Mouse (Mus musculus) gastrocnemius, postnatal 36 days (tissue): ENCODE data around the gene Ppp4c. TPM values are rescaled to one million over a fixed set of nuclear protein-coding genes. Genes with fewer than 3 reads are reported as not detected.
"Not testable (repeated sequence)": the region's sequence is repeated elsewhere in the genome, so short reads cannot be mapped to it uniquely, and the experiment has no call there.

Source experiments
- DNase-seq, 2 experiments: peaks; one replicate each; pipeline ENCODE4 v3.0.0; 2022
- intact Hi-C: fragments of 180-260 bp; cut with DNase I; formaldehyde crosslinking; loops from one replicate; pipeline ENCODE4 v1.15.1; 2025
- total RNA-seq, 2 experiments: library from RNA; stranded (reverse); gene quantifications; 2 replicates each; pipeline ENCODE4 v1.2.3; 2021

The Ppp4c gene
- total RNA-seq, 2 experiments from 2014 or later: 21.6 to 22.4 TPM

- DNase-seq: no peak
- intact Hi-C loops: no loop called here
Observed at GRCm38 (mm10) chr7:126785056-126785455, 7.2 kb downstream of the Ppp4c start.

GRCm38 (mm10) chr7:126784469-126784868, 7.8 kb downstream of the Ppp4c start:
- DNase-seq: no peak
- intact Hi-C loops: no loop called here

GRCm38 (mm10) chr7:126782693-126783092, 9.6 kb downstream of the Ppp4c start:
- intact Hi-C loops: no loop called here
- DNase-seq: no peak

- intact Hi-C loops: no loop called here
Observed at GRCm38 (mm10) chr7:126781661-126782370, 10.5 kb downstream of the Ppp4c start.

GRCm38 (mm10) chr7:126780971-126781635, 11.2 kb downstream of the Ppp4c start, which contains the start of gene Tbx6:
TSS of gene Tbx6 (plus strand) at chr7:126781483.
- no peak for DNase-seq
- intact Hi-C loops: no loop called here

More at GRCm38 (mm10) chr7:126781661-126782370, 10.5 kb downstream of the Ppp4c start:
- no peak for DNase-seq

GRCm38 (mm10) chr7:126779983-126780970, 12.0 kb downstream of the Ppp4c start:
- intact Hi-C loops: no loop called here

GRCm38 (mm10) chr7:126779101-126779500, 13.2 kb downstream of the Ppp4c start:
- intact Hi-C loops, DNase-seq: not testable (repeated sequence)

More at GRCm38 (mm10) chr7:126779983-126780970, 12.0 kb downstream of the Ppp4c start:
- DNase-seq: peak; percentile 73 to 84

GRCm38 (mm10) chr7:126778147-126778546, 14.1 kb downstream of the Ppp4c start:
- no peak for DNase-seq
- intact Hi-C loops: no loop called here

- DNase-seq: no peak
- intact Hi-C loops: no loop called here
Observed at GRCm38 (mm10) chr7:126777476-126777875, 14.8 kb downstream of the Ppp4c start.

- peak; percentile 91 to 93 for DNase-seq
- intact Hi-C loops: no loop called here
Observed at GRCm38 (mm10) chr7:126776598-126777057, 15.7 kb downstream of the Ppp4c start, which contains the start of gene Ypel3. TSS of gene Ypel3 (plus strand) at chr7:126776955.

- intact Hi-C loops: no loop called here
- DNase-seq: no peak
Observed at GRCm38 (mm10) chr7:126775978-126776234, 16.4 kb downstream of the Ppp4c start.

GRCm38 (mm10) chr7:126775185-126775977, 16.9 kb downstream of the Ppp4c start:
- intact Hi-C loops: no loop called here
- DNase-seq: no peak

GRCm38 (mm10) chr7:126774463-126774862, 17.8 kb downstream of the Ppp4c start:
- DNase-seq: no peak
- intact Hi-C loops: no loop called here

GRCm38 (mm10) chr7:126773351-126773750, 18.9 kb downstream of the Ppp4c start:
- intact Hi-C loops: no loop called here

GRCm38 (mm10) chr7:126770784-126771183, 21.5 kb downstream of the Ppp4c start:
- DNase-seq: no peak
- intact Hi-C loops: no loop called here

More at GRCm38 (mm10) chr7:126773351-126773750, 18.9 kb downstream of the Ppp4c start:
- no peak for DNase-seq

- intact Hi-C loops: no loop called here
- DNase-seq: no peak
Observed at GRCm38 (mm10) chr7:126767001-126767400, 25.3 kb downstream of the Ppp4c start.

GRCm38 (mm10) chr7:126766201-126766600, 26.1 kb downstream of the Ppp4c start, which contains the start of gene Gdpd3:
TSS of gene Gdpd3 (plus strand) at chr7:126766334.
- intact Hi-C loops: no loop called here

GRCm38 (mm10) chr7:126765540-126765939, 26.8 kb downstream of the Ppp4c start:
- DNase-seq: no peak
- intact Hi-C loops: no loop called here

More at GRCm38 (mm10) chr7:126766201-126766600, 26.1 kb downstream of the Ppp4c start, which contains the start of gene Gdpd3:
- no peak for DNase-seq

- intact Hi-C loops: no loop called here
Observed at GRCm38 (mm10) chr7:126762471-126763008, 29.8 kb downstream of the Ppp4c start.

More at GRCm38 (mm10) chr7:126762471-126763008, 29.8 kb downstream of the Ppp4c start:
- no peak for DNase-seq
